Mouse (Mus musculus): ENCODE data around the gene Gins1. TPM values are rescaled to one million over a fixed set of nuclear protein-coding genes. Genes with fewer than 3 reads are reported as not detected.
A peak's percentile ranks its signal among the peaks of the same experiment; 100 is the strongest.

The Gins1 gene
- polyA plus RNA-seq, 1 experiment, result 31.3 TPM

DNA sequence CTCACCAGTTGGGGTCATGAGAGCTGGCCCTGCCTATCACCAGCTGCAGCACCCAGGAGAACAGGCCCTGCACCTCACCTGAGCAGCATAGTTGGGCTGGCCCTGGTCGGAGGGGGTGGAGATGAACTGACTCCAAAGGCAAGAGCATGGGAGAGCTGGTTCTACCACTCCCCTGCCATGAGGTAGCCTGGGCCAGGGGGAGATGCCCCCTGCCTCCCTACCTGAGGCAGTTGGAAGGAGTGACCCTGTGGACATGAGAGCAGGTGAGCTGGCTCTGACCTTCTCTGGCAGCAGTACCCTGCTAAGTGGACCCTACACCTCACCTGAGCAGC lies 20.5 kb upstream of the Gins1 start:
- no peaks in the 10 kb centered on the region for H3K36me3 ChIP-seq (ENCODE audit: control insufficient read depth, insufficient read depth)
- no peak overlapping the region for H3K4me3 ChIP-seq (ENCODE audit: insufficient read depth, poor library complexity, severe bottlenecking)
- H3K79me3 ChIP-seq (ENCODE audit: low read depth), result peaks cover 4% of the 10 kb centered on the region
- TF ChIP-seq MAX (IDR thresholded peaks at IDR 0.05) (no peak), CTCF (IDR thresholded peaks at IDR 0.05; ENCODE audit: control insufficient read depth, insufficient read depth, insufficient read length) (no peak), CEBPB (IDR thresholded peaks at IDR 0.05; ENCODE audit: low read depth) (no peak), MYOG (IDR thresholded peaks at IDR 0.05; ENCODE audit: control insufficient read depth, extremely low read depth, insufficient read length) (no peak)
- H3K79me2 ChIP-seq (ENCODE audit: control insufficient read depth, insufficient read depth), result peaks cover 33% of the 10 kb centered on the region
- H3K27me3 ChIP-seq (ENCODE audit: control insufficient read depth, insufficient read depth, insufficient read length), result no peaks in the 10 kb centered on the region
- no peak overlapping the region for H3ac ChIP-seq (ENCODE audit: control insufficient read depth, insufficient read length, low read depth)

GRCm38 (mm10) chr2:150885814-150886213 lies 19.4 kb upstream of the Gins1 start:
- Histone ChIP-seq H3K4me3 (ENCODE audit: insufficient read depth, poor library complexity, severe bottlenecking) (no peak overlapping the region), H3K36me3 (ENCODE audit: control insufficient read depth, insufficient read depth) (no peaks in the 10 kb centered on the region), H3K27me3 (ENCODE audit: control insufficient read depth, insufficient read depth, insufficient read length) (no peaks in the 10 kb centered on the region), H3ac (ENCODE audit: control insufficient read depth, insufficient read length, low read depth) (no peak overlapping the region), H3K79me3 (ENCODE audit: low read depth) (peaks cover 4% of the 10 kb centered on the region), H3K79me2 (ENCODE audit: control insufficient read depth, insufficient read depth) (peaks cover 32% of the 10 kb centered on the region)
- TF ChIP-seq CEBPB (IDR thresholded peaks at IDR 0.05; ENCODE audit: low read depth) (no peak), CTCF (IDR thresholded peaks at IDR 0.05; ENCODE audit: control insufficient read depth, insufficient read depth, insufficient read length) (no peak), MYOD1 (IDR thresholded peaks at IDR 0.05; ENCODE audit: control insufficient read depth, insufficient read length, low read depth) (no peak), USF1 (IDR thresholded peaks at IDR 0.05; ENCODE audit: low read depth) (no peak)

GRCm38 (mm10) chr2:150886315-150886714 lies 18.9 kb upstream of the Gins1 start:
- TF ChIP-seq FOSL1 (IDR thresholded peaks at IDR 0.05; ENCODE audit: insufficient read depth, low read length, poor library complexity, severe bottlenecking) (no peak), MYOG (IDR thresholded peaks at IDR 0.05; ENCODE audit: control insufficient read depth, extremely low read depth, insufficient read length) (no peak), CEBPB (IDR thresholded peaks at IDR 0.05; ENCODE audit: low read depth) (no peak), MAX (IDR thresholded peaks at IDR 0.05) (no peak), USF1 (IDR thresholded peaks at IDR 0.05; ENCODE audit: low read depth) (no peak), CTCF (IDR thresholded peaks at IDR 0.05; ENCODE audit: control insufficient read depth, insufficient read depth, insufficient read length) (no peak), MYOD1 (IDR thresholded peaks at IDR 0.05; ENCODE audit: control insufficient read depth, insufficient read length, low read depth) (no peak)
- H3K79me2 ChIP-seq (ENCODE audit: control insufficient read depth, insufficient read depth), result peaks cover 27% of the 10 kb centered on the region
- H3K27me3 ChIP-seq (ENCODE audit: control insufficient read depth, insufficient read depth, insufficient read length), result no peaks in the 10 kb centered on the region
- no peaks in the 10 kb centered on the region for H3K36me3 ChIP-seq (ENCODE audit: control insufficient read depth, insufficient read depth)
- peaks cover 4% of the 10 kb centered on the region for H3K79me3 ChIP-seq (ENCODE audit: low read depth)
- H3ac ChIP-seq (ENCODE audit: control insufficient read depth, insufficient read length, low read depth), result no peak overlapping the region
- no peak overlapping the region for H3K4me3 ChIP-seq (ENCODE audit: insufficient read depth, poor library complexity, severe bottlenecking)

GRCm38 (mm10) chr2:150887370-150887769 lies 17.8 kb upstream of the Gins1 start:
- H3ac ChIP-seq (ENCODE audit: control insufficient read depth, insufficient read length, low read depth), result no peak overlapping the region
- H3K27me3 ChIP-seq (ENCODE audit: control insufficient read depth, insufficient read depth, insufficient read length), result no peaks in the 10 kb centered on the region
- no peaks in the 10 kb centered on the region for H3K36me3 ChIP-seq (ENCODE audit: control insufficient read depth, insufficient read depth)
- H3K4me3 ChIP-seq (ENCODE audit: insufficient read depth, poor library complexity, severe bottlenecking), result no peak overlapping the region
- TF ChIP-seq CEBPB (IDR thresholded peaks at IDR 0.05; ENCODE audit: low read depth), result no peak
- no peak for TF ChIP-seq USF1 (IDR thresholded peaks at IDR 0.05; ENCODE audit: low read depth)
- no peak for TF ChIP-seq FOSL1 (IDR thresholded peaks at IDR 0.05; ENCODE audit: insufficient read depth, low read length, poor library complexity, severe bottlenecking)
- TF ChIP-seq MAX (IDR thresholded peaks at IDR 0.05), result no peak
- TF ChIP-seq CTCF (IDR thresholded peaks at IDR 0.05; ENCODE audit: control insufficient read depth, insufficient read depth, insufficient read length), result no peak
- TF ChIP-seq MYOG (IDR thresholded peaks at IDR 0.05; ENCODE audit: control insufficient read depth, extremely low read depth, insufficient read length), result no peak
- no peak for TF ChIP-seq MYOD1 (IDR thresholded peaks at IDR 0.05; ENCODE audit: control insufficient read depth, insufficient read length, low read depth)
- H3K79me3 ChIP-seq (ENCODE audit: low read depth), result peaks cover 7% of the 10 kb centered on the region
- peaks cover 35% of the 10 kb centered on the region for H3K79me2 ChIP-seq (ENCODE audit: control insufficient read depth, insufficient read depth)

DNA sequence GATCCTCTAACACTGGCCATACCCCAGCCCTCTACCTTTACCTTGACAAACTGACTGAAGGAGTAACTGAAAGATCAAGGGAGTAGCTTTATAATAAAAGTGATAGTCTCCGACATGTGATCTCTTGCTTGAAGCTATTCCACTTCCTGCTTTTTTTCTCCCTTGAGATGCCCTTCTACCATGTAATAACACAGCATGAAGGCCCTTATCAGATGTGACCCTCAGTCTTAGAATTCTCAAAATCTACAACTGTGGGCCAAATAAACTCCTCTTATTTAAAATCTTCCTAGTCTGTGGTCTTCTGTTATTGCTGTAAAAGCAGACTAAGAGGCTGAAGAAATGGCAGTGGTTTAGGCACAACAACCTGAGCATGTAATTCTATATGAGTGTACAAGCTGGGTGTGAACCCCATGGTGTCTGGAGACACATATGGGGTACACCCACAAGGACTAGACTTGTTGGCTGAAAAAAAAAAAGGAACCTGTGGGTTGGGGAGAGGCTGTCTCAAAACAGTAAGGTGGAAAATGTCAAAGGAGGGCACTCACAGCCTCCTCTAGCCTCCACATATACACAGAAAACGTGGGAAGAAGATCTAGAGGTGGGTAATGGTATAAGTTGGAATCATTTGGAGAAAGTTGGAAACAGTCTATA lies 10.5 kb upstream of the Gins1 start:
- no peaks in the 10 kb centered on the region for H3K27me3 ChIP-seq (ENCODE audit: control insufficient read depth, insufficient read depth, insufficient read length)
- H3K4me3 ChIP-seq (ENCODE audit: insufficient read depth, poor library complexity, severe bottlenecking), result no peak overlapping the region
- H3K79me3 ChIP-seq (ENCODE audit: low read depth), result peaks cover 35% of the 10 kb centered on the region
- H3K79me2 ChIP-seq (ENCODE audit: control insufficient read depth, insufficient read depth), result peaks cover 71% of the 10 kb centered on the region
- TF ChIP-seq MYOG (IDR thresholded peaks at IDR 0.05; ENCODE audit: control insufficient read depth, extremely low read depth, insufficient read length) (no peak), USF1 (IDR thresholded peaks at IDR 0.05; ENCODE audit: low read depth) (peak; percentile 43), MYOD1 (IDR thresholded peaks at IDR 0.05; ENCODE audit: control insufficient read depth, insufficient read length, low read depth) (no peak), CEBPB (IDR thresholded peaks at IDR 0.05; ENCODE audit: low read depth) (no peak), MAX (IDR thresholded peaks at IDR 0.05) (no peak), FOSL1 (IDR thresholded peaks at IDR 0.05; ENCODE audit: insufficient read depth, low read length, poor library complexity, severe bottlenecking) (no peak)
- peaks cover 6% of the 10 kb centered on the region for H3K36me3 ChIP-seq (ENCODE audit: control insufficient read depth, insufficient read depth)
- H3ac ChIP-seq (ENCODE audit: control insufficient read depth, insufficient read length, low read depth), result no peak overlapping the region

GRCm38 (mm10) chr2:150895691-150896252 lies 9.4 kb upstream of the Gins1 start:
- peaks cover 44% of the 10 kb centered on the region for H3K79me3 ChIP-seq (ENCODE audit: low read depth)
- no peak overlapping the region for H3K4me3 ChIP-seq (ENCODE audit: insufficient read depth, poor library complexity, severe bottlenecking)
- H3K27me3 ChIP-seq (ENCODE audit: control insufficient read depth, insufficient read depth, insufficient read length), result no peaks in the 10 kb centered on the region
- peaks cover 14% of the 10 kb centered on the region for H3K36me3 ChIP-seq (ENCODE audit: control insufficient read depth, insufficient read depth)
- H3K79me2 ChIP-seq (ENCODE audit: control insufficient read depth, insufficient read depth), result peaks cover 81% of the 10 kb centered on the region
- TF ChIP-seq MYOG (IDR thresholded peaks at IDR 0.05; ENCODE audit: control insufficient read depth, extremely low read depth, insufficient read length), result no peak
- TF ChIP-seq USF1 (IDR thresholded peaks at IDR 0.05; ENCODE audit: low read depth), result no peak
- TF ChIP-seq FOSL1 (IDR thresholded peaks at IDR 0.05; ENCODE audit: insufficient read depth, low read length, poor library complexity, severe bottlenecking), result no peak
- TF ChIP-seq MYOD1 (IDR thresholded peaks at IDR 0.05; ENCODE audit: control insufficient read depth, insufficient read length, low read depth), result no peak
- no peak for TF ChIP-seq CTCF (IDR thresholded peaks at IDR 0.05; ENCODE audit: control insufficient read depth, insufficient read depth, insufficient read length)
- no peak for TF ChIP-seq MAX (IDR thresholded peaks at IDR 0.05)
- no peak for TF ChIP-seq CEBPB (IDR thresholded peaks at IDR 0.05; ENCODE audit: low read depth)
- no peak overlapping the region for H3ac ChIP-seq (ENCODE audit: control insufficient read depth, insufficient read length, low read depth)
